Comparison of ENCODE assay signal across 24 mouse cellular contexts in the genomic region with DNA sequence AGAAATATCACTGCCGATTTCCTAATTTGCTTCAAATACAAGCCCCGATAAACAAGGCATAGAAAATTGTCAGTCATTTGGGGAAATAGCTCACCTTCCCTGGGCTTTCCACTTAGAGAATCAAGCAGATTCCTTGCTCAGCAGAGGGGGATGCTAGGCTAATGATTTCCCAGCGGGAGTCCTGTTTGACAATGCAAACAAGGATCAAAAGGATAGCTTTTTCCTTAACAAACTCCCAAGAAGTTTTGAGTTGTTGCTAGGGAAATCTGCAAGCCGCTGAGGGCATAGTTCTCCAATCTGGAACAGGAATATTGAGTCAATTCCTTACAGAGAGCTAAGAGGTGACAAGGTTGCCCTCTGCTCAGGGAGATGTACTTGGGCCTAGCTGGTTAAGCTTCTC.
DNase-seq lines count a peak whose midpoint lies in the region; ATAC-seq lines count a peak whose summit lies in the region.
"Had no signal": no experiment of that assay in that cellular context is flagged by ENCODE, and none has a peak within 500 bp of the region (broad histone marks: within the 10 kb centered on the region; RNA-seq: fewer than 3 reads in every experiment).

No protein-coding gene starts in this region.

- no peaks in the 10 kb centered on the region for H3K9me3 ChIP-seq in hindbrain, embryonic 11.5 days (ENCODE audit: control insufficient read depth, low read length)
- H3K9me3 ChIP-seq in hindbrain, embryonic 10.5 days: no peaks in the 10 kb centered on the region
- H3K9me3 ChIP-seq: forebrain, embryonic 15.5 days; hindbrain, embryonic 13.5 days had no signal

- H3K4me2 ChIP-seq in hindbrain, embryonic 11.5 days (replicated peaks; ENCODE audit: low read depth, low read length): no peak overlapping the region
- H3K4me2 ChIP-seq: forebrain, embryonic 15.5 days; hindbrain, embryonic 13.5 days; lung, embryonic 14.5 days had no signal

- no peak for ATAC-seq in hindbrain, embryonic 11.5 days (ENCODE audit: low FRiP score)
- no peak for ATAC-seq in activated CD4-positive, CD25-positive, alpha-beta regulatory T cell, adult 4 months
- ATAC-seq: forebrain, embryonic 15.5 days; intestine, postnatal 0 days had no signal

- H3K36me3 ChIP-seq in hindbrain, embryonic 11.5 days (ENCODE audit: control insufficient read depth, insufficient read depth, low read length): no peaks in the 10 kb centered on the region
- no peaks in the 10 kb centered on the region for H3K36me3 ChIP-seq in hindbrain, embryonic 10.5 days
- H3K36me3 ChIP-seq: forebrain, embryonic 15.5 days; hindbrain, embryonic 13.5 days had no signal

- no peaks in the 10 kb centered on the region for H3K27me3 ChIP-seq in hindbrain, embryonic 11.5 days (ENCODE audit: control insufficient read depth, insufficient read depth, low read length)
- H3K27me3 ChIP-seq in hindbrain, embryonic 10.5 days (ENCODE audit: insufficient read depth, poor library complexity, severe bottlenecking): no peaks in the 10 kb centered on the region
- H3K27me3 ChIP-seq: forebrain, embryonic 15.5 days; hindbrain, embryonic 13.5 days had no signal

- no peaks in the 10 kb centered on the region for H3K4me1 ChIP-seq in hindbrain, embryonic 11.5 days (replicated peaks; ENCODE audit: control insufficient read depth, insufficient read depth, low read length)
- peaks cover 24% of the 10 kb centered on the region for H3K4me1 ChIP-seq in hindbrain, embryonic 10.5 days (replicated peaks)
- H3K4me1 ChIP-seq: forebrain, embryonic 15.5 days; hindbrain, embryonic 13.5 days had no signal

- H3K27ac ChIP-seq in hindbrain, embryonic 11.5 days (ENCODE audit: low read depth, low read length): no peak overlapping the region
- H3K27ac ChIP-seq in hindbrain, embryonic 10.5 days: no peak overlapping the region
- H3K27ac ChIP-seq: forebrain, embryonic 15.5 days; hindbrain, embryonic 13.5 days; liver, embryonic 14.5 days had no signal

- DNase-seq in hindbrain, embryonic 11.5 days (ENCODE audit: low spot score): peak; percentile 17
- no peak for DNase-seq in hindbrain, embryonic 10.5 days (ENCODE audit: low spot score)
- DNase-seq in ES-CJ7 (ENCODE audit: low read depth, low spot score) (peak; percentile 83), ZHBTc4 (ENCODE audit: low read depth, low spot score) (peak; percentile 84)
- peak; percentile 24 for DNase-seq in embryo, embryonic 9.5 days (ENCODE audit: extremely low spot score)
- DNase-seq in testis, postnatal 10 days (ENCODE audit: low spot score): no peak
- DNase-seq in gastrocnemius, adult 8-10 months (ENCODE audit: low spot score in 2 of 2): no peak
- DNase-seq: adrenal gland, postnatal 10 days; cerebellum, adult 11 months; cerebellum, adult 9-11 months; gastrocnemius, postnatal 10 days; heart, postnatal 14 days; kidney, adult 9 months; kidney, postnatal 10 days; layer of hippocampus, adult 9-11 months; liver; lung, embryonic 14.5 days; lung, postnatal 14 days; right cerebral cortex, postnatal 4 days had no signal

- no peak overlapping the region for H3K9ac ChIP-seq in hindbrain, embryonic 11.5 days (ENCODE audit: low read depth, low read length)
- H3K9ac ChIP-seq: forebrain, embryonic 15.5 days; hindbrain, embryonic 13.5 days; liver, embryonic 14.5 days; lung, embryonic 14.5 days had no signal

- 11% methylated on average over 4 of the region's 4 CpGs for WGBS in hindbrain, embryonic 11.5 days
- WGBS in hindbrain, embryonic 10.5 days: 10% methylated on average over 4 of the region's 4 CpGs

- no peak overlapping the region for H3K4me3 ChIP-seq in hindbrain, embryonic 11.5 days (ENCODE audit: low read depth, low read length)
- no peak overlapping the region for H3K4me3 ChIP-seq in hindbrain, embryonic 10.5 days
- H3K4me3 ChIP-seq: forebrain, embryonic 15.5 days; hindbrain, embryonic 13.5 days had no signal

Comparison
In these comparisons a context has a peak if more than half of its experiments do, and no peak if none do; other contexts are left out.
1. DNase-seq: peak in hindbrain, embryonic 11.5 days (single experiment), ES-CJ7 (single experiment), ZHBTc4 (single experiment) and embryo, embryonic 9.5 days (single experiment); none in hindbrain, embryonic 10.5 days (single experiment), testis, postnatal 10 days (single experiment) and gastrocnemius, adult 8-10 months (0 of 2).